Mouse (Mus musculus) intestine, postnatal 0 days (tissue): ENCODE measurements around the gene Zic4. TPM values are rescaled to one million over a fixed set of nuclear protein-coding genes. Genes with fewer than 3 reads are reported as not detected.

ENCODE experiments used
- ATAC-seq: fragments of 200-750 bp; cut with Nextera tagmentation; 2 replicates; pipeline ENCODE4 v1.8.0; 2017; ENCODE audit warnings: mild to moderate bottlenecking, moderate TSS enrichment, moderate library complexity
- H3K27ac ChIP-seq: fragments of 300-500 bp; sonication (generic); 2 replicates; pipeline ENCODE4 v1.5.1; 2014; ENCODE audit warnings: mild to moderate bottlenecking, low read depth, low read length, moderate library complexity
- H3K27me3 ChIP-seq: fragments of 300-500 bp; sonication (generic); replicated peaks from 2 replicates; pipeline ENCODE4 v1.6.1; 2014; ENCODE audit warnings: low read length, mixed read lengths; ENCODE audit not compliant: control insufficient read depth, insufficient read depth
- H3K36me3 ChIP-seq: fragments of 300-500 bp; sonication (generic); 2 replicates; pipeline ENCODE4 v1.6.1; 2014; ENCODE audit warnings: mild to moderate bottlenecking, moderate library complexity; ENCODE audit not compliant: control insufficient read depth, insufficient read depth
- H3K4me1 ChIP-seq: fragments of 300-500 bp; sonication (generic); replicated peaks from 2 replicates; pipeline ENCODE4 v1.6.1; 2014; ENCODE audit warnings: antibody characterized with exemption, low read length, mixed read lengths; ENCODE audit not compliant: control insufficient read depth, insufficient read depth
- H3K4me2 ChIP-seq: fragments of 300-500 bp; sonication (generic); replicated peaks from 2 replicates; pipeline ENCODE4 v1.6.1; 2014; ENCODE audit warnings: low read depth, mild to moderate bottlenecking, moderate library complexity
- H3K4me3 ChIP-seq: fragments of 300-500 bp; sonication (generic); 2 replicates; pipeline ENCODE4 v1.5.1; 2014; ENCODE audit warnings: low read depth, low read length
- H3K9ac ChIP-seq: fragments of 300-500 bp; sonication (generic); 2 replicates; pipeline ENCODE4 v1.6.1; 2014; ENCODE audit warnings: mild to moderate bottlenecking, low read depth, low read length
- H3K9me3 ChIP-seq: fragments of 300-500 bp; sonication (generic); 2 replicates; pipeline ENCODE4 v1.6.1; 2016; ENCODE audit warnings: mixed run types; ENCODE audit not compliant: control insufficient read depth
- CTCF ChIP-seq: sonication (generic); IDR thresholded peaks from 2 replicates; pipeline ENCODE4 v1.5.1; 2016; ENCODE audit warnings: low read depth, mild to moderate bottlenecking, control low read depth, antibody characterized with exemption, moderate library complexity
- WGBS: fragments of 180-500 bp; shearing (Covaris S2); extraction: QIAGEN DNeasy Blood & Tissue Kit; methylation state at CpG from one replicate; pipeline ENCODE4 v1.1.7; 2014; 5-methylcytosine and 5-hydroxymethylcytosine counted together
- polyA plus RNA-seq: library from polyadenylated mRNA; unstranded; fragments of >200 nt; fragmentation: Nextera tagmentation; extraction: Ambion mirVana; gene quantifications from 2 replicates; pipeline ENCODE4 v1.2.1, GENCODE M21; 2015

The Zic4 gene
- polyA plus RNA-seq, 1 experiment from 2014 or later: not detected

DNA sequence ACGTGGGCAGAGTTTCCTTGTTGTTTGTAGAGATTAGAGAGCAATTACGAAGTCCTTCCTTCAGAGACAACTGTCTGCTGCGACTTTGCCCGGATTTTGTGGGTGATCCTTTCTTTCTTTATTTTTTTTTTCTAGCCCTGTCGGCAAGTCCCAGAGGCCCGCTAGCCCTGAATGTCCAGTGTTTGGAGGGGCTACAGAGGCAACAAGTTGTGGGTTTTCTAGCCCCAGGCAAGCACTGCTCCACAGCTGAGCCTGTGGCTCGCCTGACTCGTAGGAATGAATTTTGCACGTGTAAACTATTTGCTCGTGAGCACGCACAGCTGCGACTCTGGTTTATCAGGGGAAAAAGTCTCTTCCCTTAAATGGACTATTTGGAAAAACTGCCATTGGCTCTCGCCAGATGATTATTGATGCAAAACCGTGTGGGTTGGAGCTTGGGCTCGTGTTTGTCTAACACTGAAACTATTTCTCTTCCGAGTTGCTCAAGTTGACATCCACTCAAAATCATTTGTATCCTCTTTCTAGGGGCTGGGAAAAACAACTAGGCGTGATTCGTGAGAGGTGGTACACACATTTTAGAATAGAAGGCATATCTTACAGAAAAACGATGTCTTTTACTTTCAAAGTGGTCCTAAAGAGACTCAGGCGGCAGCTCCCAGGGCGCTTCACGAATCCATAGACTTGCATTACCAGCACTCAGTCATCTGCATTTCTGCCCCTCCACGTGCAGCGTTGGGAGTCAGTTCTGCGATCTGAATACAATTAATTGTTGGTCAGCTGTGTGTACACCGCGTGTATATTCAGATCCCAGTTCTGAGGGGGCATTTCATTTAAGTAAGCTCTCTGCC is 42.9 kb downstream of the Zic4 start:
- H3K9me3 ChIP-seq: no peaks in the 10 kb centered on the region
- no peak overlapping the region for H3K4me3 ChIP-seq
- H3K27ac ChIP-seq: no peak overlapping the region
- WGBS: 1% methylated on average over 27 of the region's 27 CpGs
- H3K9ac ChIP-seq: no peak overlapping the region
- H3K36me3 ChIP-seq: no peaks in the 10 kb centered on the region
- H3K4me2 ChIP-seq: no peak overlapping the region
- no peak for TF ChIP-seq CTCF
- ATAC-seq: no peak
- peaks cover 86% of the 10 kb centered on the region for H3K27me3 ChIP-seq
- H3K4me1 ChIP-seq: no peaks in the 10 kb centered on the region

GRCm38 (mm10) chr9:91405753-91406178 is 43.6 kb downstream of the Zic4 start:
- no peak for TF ChIP-seq CTCF
- H3K4me2 ChIP-seq: no peak overlapping the region
- ATAC-seq: no peak
- peaks cover 86% of the 10 kb centered on the region for H3K27me3 ChIP-seq
- no peak overlapping the region for H3K9ac ChIP-seq
- WGBS: under 1% methylated on average over 16 of the region's 16 CpGs
- no peak overlapping the region for H3K27ac ChIP-seq
- H3K9me3 ChIP-seq: no peaks in the 10 kb centered on the region
- no peak overlapping the region for H3K4me3 ChIP-seq
- H3K36me3 ChIP-seq: no peaks in the 10 kb centered on the region
- no peaks in the 10 kb centered on the region for H3K4me1 ChIP-seq

- Histone ChIP-seq H3K4me1 (no peaks in the 10 kb centered on the region), H3K27me3 (peaks cover 82% of the 10 kb centered on the region), H3K36me3 (no peaks in the 10 kb centered on the region), H3K4me3 (no peak overlapping the region), H3K27ac (no peak overlapping the region), H3K4me2 (no peak overlapping the region), H3K9ac (no peak overlapping the region), H3K9me3 (no peaks in the 10 kb centered on the region)
- ATAC-seq: no peak
- WGBS: 0% methylated on average over 6 of the region's 6 CpGs
- no peak for TF ChIP-seq CTCF
These were observed 44.1 kb downstream of the Zic4 start for GRCm38 (mm10) chr9:91406258-91406763.

DNA sequence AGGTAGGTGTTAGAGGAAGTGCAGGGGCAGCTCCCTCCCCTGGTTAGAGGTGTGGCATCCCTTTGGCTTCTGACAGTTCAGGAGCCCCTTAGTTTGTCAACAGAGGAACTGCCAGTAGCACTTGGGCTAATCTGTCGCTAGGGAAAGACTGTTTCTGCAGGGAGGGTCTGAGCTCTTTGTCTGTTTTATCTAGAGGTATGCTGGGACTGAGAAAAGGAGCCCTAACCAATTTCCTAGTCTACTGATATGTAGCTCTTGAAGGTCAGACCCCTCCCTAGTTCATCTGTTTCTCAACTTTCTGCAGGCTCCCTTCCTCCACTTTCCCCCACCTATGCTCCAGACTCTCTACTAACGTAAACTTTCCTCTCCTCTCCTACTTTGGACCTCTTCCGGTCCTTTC is 47.6 kb downstream of the Zic4 start:
- Histone ChIP-seq H3K9me3 (no peaks in the 10 kb centered on the region), H3K36me3 (no peaks in the 10 kb centered on the region), H3K4me1 (no peaks in the 10 kb centered on the region), H3K4me2 (no peak overlapping the region), H3K9ac (no peak overlapping the region), H3K27me3 (peaks cover 52% of the 10 kb centered on the region), H3K27ac (no peak overlapping the region), H3K4me3 (no peak overlapping the region)
- TF ChIP-seq CTCF: no peak
- WGBS: 4% methylated on average over 3 of the region's 3 CpGs
- no peak for ATAC-seq

- Histone ChIP-seq H3K27me3 (peaks cover 21% of the 10 kb centered on the region), H3K9ac (no peak overlapping the region), H3K4me2 (no peak overlapping the region), H3K36me3 (no peaks in the 10 kb centered on the region), H3K4me1 (no peaks in the 10 kb centered on the region), H3K27ac (no peak overlapping the region), H3K4me3 (no peak overlapping the region), H3K9me3 (no peaks in the 10 kb centered on the region)
- no peak for TF ChIP-seq CTCF
- 1% methylated on average over 12 of the region's 12 CpGs for WGBS
- no peak for ATAC-seq
These were observed 51.9 kb downstream of the Zic4 start for GRCm38 (mm10) chr9:91414007-91414661.

DNA sequence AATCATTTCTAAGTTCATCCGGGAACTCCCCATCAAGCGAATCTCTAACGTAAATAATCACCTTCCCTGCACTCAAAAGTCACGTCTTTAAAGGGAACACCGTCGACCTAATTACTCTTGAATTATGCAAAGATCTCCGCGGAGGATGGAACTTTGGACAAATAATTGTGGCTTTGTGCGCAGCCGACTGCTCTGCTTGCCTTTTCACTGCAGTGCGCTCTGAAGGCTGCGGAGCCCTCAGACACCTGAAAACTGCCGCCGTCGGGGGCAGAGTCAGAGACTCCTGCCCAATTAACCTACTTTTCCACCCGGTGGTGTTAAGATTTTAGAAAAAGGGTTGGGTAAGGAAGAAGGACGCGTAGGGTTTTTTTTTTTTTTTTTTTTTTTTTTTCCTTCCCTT is 58.2 kb downstream of the Zic4 start:
- TF ChIP-seq CTCF: no peak
- WGBS: 2% methylated on average over 18 of the region's 18 CpGs
- Histone ChIP-seq H3K4me1 (no peaks in the 10 kb centered on the region), H3K4me3 (no peak overlapping the region), H3K4me2 (no peak overlapping the region), H3K9me3 (no peaks in the 10 kb centered on the region), H3K9ac (no peak overlapping the region), H3K27ac (no peak overlapping the region), H3K36me3 (no peaks in the 10 kb centered on the region), H3K27me3 (peaks cover 9% of the 10 kb centered on the region)
- ATAC-seq: no peak

Other genes with a start within 250 kb of the Zic4 start
- not detected in 2 replicates for gene Zic1, start 3.4 kb downstream of the Zic4 start, polyA plus RNA-seq